Mouse (Mus musculus): Measurements from ENCODE around the gene Lst1. TPM values are rescaled to one million over a fixed set of nuclear protein-coding genes. Genes with fewer than 3 reads are reported as not detected.
A peak's percentile ranks its signal among the peaks of the same experiment; 100 is the strongest.

The Lst1 gene
- polyA plus RNA-seq, 1 experiment from 2014 or later: 12.9 TPM

DNA sequence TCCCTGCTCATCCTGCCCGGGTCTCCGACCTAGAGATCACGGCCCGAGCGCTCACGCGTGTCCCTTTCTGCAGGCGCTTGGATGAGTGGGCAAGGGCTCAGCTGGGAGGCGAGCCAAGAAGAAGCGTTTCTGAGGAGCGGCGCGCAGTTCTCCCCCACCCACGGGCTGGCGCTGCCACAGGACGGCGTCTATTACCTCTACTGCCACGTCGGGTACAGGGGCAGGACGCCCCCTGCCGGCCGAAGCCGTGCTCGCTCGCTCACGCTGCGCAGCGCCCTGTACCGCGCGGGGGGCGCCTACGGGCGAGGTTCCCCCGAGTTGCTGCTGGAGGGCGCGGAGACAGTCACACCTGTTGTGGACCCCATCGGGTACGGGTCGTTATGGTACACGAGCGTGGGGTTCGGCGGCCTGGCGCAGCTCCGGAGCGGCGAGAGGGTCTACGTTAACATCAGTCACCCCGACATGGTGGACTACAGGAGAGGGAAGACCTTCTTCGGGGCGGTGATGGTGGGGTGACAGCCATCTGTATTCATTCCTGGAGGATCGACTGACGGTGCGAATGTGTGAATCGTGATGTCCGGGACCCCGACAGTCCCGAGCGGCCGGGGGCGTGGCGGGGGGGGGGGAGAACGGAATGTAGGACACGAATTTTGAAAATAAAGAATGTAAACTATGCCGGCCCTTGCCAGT lies 7.5 kb upstream of the Lst1 start:
- Histone ChIP-seq H3K9me3 (ENCODE audit: control insufficient read depth) (no peaks in the 10 kb centered on the region), H3K36me3 (ENCODE audit: control insufficient read depth, insufficient read depth) (no peaks in the 10 kb centered on the region), H3K4me3 (ENCODE audit: low read depth, low read length) (peak overlapping the region; percentile 47), H3K9ac (ENCODE audit: low read depth, low read length) (no peak overlapping the region), H3K27me3 (replicated peaks; ENCODE audit: control insufficient read depth, insufficient read depth, low read length) (peaks cover 11% of the 10 kb centered on the region), H3K4me2 (replicated peaks; ENCODE audit: low read depth) (peak overlapping the region; percentile 95), H3K27ac (ENCODE audit: low read depth, low read length) (no peak overlapping the region), H3K4me1 (replicated peaks; ENCODE audit: control insufficient read depth, insufficient read depth, low read length) (no peaks in the 10 kb centered on the region)
- peak; percentile 76 for ATAC-seq
- TF ChIP-seq CTCF (IDR thresholded peaks at IDR 0.05; ENCODE audit: low read depth): peak; percentile 97
- 1% methylated on average over 66 of the region's 66 CpGs for WGBS

DNA sequence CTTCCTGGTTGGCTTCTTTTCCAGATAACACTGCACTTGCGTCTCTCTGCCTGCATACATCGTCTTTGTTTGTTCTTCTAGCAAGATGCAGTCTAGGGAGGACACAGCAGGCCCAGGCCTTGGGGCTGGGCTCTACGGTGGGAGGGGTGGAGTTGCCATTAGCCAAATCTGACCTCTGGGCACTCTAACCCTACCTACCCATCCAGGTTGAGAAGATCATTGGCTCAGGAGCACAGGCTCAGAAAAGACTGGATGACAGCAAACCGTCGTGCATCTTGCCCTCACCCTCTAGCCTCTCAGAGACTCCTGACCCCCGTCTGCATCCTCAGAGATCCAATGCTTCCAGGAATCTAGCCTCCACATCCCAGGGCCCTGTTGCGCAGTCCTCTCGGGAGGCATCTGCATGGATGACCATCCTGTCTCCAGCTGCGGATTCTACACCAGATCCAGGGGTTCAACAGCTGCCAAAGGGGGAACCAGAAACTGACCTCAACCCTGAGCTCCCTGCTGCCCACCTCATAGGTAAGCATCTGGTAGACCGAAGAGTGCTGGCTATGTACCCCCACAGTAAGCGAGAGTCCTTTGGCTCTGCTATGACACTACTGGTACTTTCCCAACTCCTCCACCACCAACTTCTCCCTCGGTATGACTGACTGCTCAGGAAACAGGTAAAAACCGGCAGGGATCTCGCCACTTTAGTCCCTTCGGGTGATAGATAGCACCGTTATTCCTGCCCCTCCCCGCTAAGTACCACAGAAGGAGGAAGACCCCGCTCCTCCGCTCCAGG lies 6.8 kb upstream of the Lst1 start:
- WGBS: 38% methylated on average over 19 of the region's 19 CpGs
- Histone ChIP-seq H3K27ac (ENCODE audit: low read depth, low read length) (no peak overlapping the region), H3K27me3 (replicated peaks; ENCODE audit: control insufficient read depth, insufficient read depth, low read length) (peaks cover 9% of the 10 kb centered on the region), H3K4me2 (replicated peaks; ENCODE audit: low read depth) (peak overlapping the region; percentile 95), H3K4me1 (replicated peaks; ENCODE audit: control insufficient read depth, insufficient read depth, low read length) (no peaks in the 10 kb centered on the region), H3K36me3 (ENCODE audit: control insufficient read depth, insufficient read depth) (no peaks in the 10 kb centered on the region), H3K9me3 (ENCODE audit: control insufficient read depth) (no peaks in the 10 kb centered on the region), H3K4me3 (ENCODE audit: low read depth, low read length) (peak overlapping the region; percentile 47), H3K9ac (ENCODE audit: low read depth, low read length) (no peak overlapping the region)
- ATAC-seq: no peak; the same call in 1 of the 2 replicates
- TF ChIP-seq CTCF (IDR thresholded peaks at IDR 0.05; ENCODE audit: low read depth): no peak

DNA sequence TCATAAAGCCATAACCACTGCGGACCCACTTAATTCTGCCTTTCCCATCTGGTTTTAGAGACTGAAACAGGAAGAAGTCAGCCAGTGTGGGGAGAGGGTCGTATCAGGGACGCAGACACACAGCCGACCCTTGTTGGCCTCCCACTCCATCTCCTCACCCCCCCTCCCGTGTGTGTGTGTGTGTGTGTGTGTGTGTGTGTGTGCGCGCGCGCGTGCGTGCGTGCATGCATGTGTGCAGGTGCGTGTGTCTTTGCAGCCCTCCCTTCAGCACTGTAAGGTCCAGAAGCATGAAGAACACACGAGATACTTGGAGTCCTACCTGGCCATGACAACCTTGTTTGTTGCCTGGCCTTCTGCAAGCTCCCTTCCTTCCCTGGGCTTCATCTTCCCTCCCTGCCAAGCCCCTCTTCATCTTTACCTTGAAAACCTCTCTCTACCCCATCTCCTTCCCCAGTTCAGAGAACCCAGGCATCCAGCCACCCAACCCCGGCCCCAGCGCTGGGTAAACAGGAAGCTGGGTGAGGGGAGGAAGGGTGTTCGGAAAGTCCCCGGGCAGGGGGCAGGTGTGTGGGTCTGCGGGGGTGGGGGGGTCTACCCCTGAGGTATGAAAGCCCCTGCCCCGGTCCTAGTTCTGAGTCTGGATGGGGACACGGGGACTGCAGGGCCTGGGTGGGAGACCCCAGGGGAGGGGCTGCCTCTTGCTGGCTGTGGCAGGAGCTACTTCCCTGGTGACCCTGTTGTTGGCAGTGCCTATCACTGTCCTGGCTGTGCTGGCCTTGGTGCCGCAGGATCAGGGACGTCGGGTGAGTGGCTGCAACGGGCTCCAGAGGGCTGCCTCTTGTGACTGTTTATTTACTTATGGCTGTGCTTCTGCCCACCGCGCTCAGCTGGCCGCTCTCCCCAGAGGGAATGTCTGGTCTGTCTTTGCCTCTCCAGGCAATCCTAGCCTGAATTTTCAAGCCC lies 5.9 kb upstream of the Lst1 start, which contains the start of gene Ltb:
Gene Ltb (plus strand): TSS at position 559 of the 963 bp plus-strand sequence.
- no peak for TF ChIP-seq CTCF (IDR thresholded peaks at IDR 0.05; ENCODE audit: low read depth)
- Histone ChIP-seq H3K27ac (ENCODE audit: low read depth, low read length) (no peak within 1 kb of the TSS), H3K9ac (ENCODE audit: low read depth, low read length) (no peak within 1 kb of the TSS), H3K36me3 (ENCODE audit: control insufficient read depth, insufficient read depth) (no peaks in the 10 kb centered on the region), H3K27me3 (replicated peaks; ENCODE audit: control insufficient read depth, insufficient read depth, low read length) (peaks cover 9% of the 10 kb centered on the region), H3K4me2 (replicated peaks; ENCODE audit: low read depth) (peak within 1 kb of the TSS; percentile 95), H3K4me1 (replicated peaks; ENCODE audit: control insufficient read depth, insufficient read depth, low read length) (no peaks in the 10 kb centered on the region), H3K4me3 (ENCODE audit: low read depth, low read length) (peak within 1 kb of the TSS; percentile 47; the same call in 1 of the 2 replicates), H3K9me3 (ENCODE audit: control insufficient read depth) (no peaks in the 10 kb centered on the region)
- WGBS: 48% methylated on average over 28 of the region's 28 CpGs
- ATAC-seq: no peak

DNA sequence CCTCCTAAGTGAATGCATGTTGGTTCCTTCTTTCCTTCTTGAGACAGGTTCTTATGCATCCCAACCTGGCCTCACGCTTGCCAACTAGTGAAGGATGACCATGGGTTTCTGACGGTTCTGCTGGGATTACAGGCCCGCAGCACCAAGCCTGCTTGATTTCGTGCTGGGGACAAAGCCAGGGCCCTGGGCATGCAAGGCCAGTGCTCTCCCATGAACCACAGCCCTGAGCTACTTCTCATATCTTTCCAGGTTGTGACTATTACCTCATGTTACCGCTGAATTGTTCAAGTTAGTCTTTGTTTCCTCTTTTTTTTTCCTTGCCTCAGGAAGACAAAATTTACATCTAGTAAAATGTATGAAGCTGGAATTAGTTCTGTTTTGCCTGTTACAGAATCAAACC lies 4.7 kb upstream of the Lst1 start:
- Histone ChIP-seq H3K4me1 (replicated peaks; ENCODE audit: control insufficient read depth, insufficient read depth, low read length) (no peaks in the 10 kb centered on the region), H3K4me2 (replicated peaks; ENCODE audit: low read depth) (no peak overlapping the region), H3K27me3 (replicated peaks; ENCODE audit: control insufficient read depth, insufficient read depth, low read length) (peaks cover 9% of the 10 kb centered on the region), H3K9me3 (ENCODE audit: control insufficient read depth) (no peaks in the 10 kb centered on the region), H3K36me3 (ENCODE audit: control insufficient read depth, insufficient read depth) (no peaks in the 10 kb centered on the region), H3K9ac (ENCODE audit: low read depth, low read length) (no peak overlapping the region), H3K27ac (ENCODE audit: low read depth, low read length) (no peak overlapping the region), H3K4me3 (ENCODE audit: low read depth, low read length) (no peak overlapping the region)
- no peak for ATAC-seq
- 77% methylated on average over 5 of the region's 5 CpGs for WGBS
- no peak for TF ChIP-seq CTCF (IDR thresholded peaks at IDR 0.05; ENCODE audit: low read depth)

DNA sequence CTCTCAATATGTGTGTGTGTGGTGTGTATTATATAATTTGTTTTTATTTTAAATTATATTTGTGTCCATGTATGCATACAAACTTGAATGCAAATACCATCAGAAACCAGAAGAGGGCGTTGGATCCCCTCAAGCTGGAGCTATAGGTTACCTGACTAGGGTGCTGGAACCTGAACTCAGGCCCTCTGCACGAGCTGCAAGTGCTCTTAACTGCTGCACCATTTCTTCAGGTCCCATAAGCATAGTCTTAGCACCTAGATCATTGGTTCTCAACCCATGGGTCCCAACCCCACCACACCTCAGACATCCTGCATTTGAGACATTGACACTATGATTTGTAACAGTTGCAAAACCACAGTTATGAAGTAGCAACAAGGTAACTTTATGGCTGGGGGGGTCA lies 3.5 kb upstream of the Lst1 start:
- no peak overlapping the region for H3K4me2 ChIP-seq (replicated peaks; ENCODE audit: low read depth)
- H3K4me1 ChIP-seq (replicated peaks; ENCODE audit: control insufficient read depth, insufficient read depth, low read length): no peaks in the 10 kb centered on the region
- H3K36me3 ChIP-seq (ENCODE audit: control insufficient read depth, insufficient read depth): no peaks in the 10 kb centered on the region
- peak; percentile 24 for TF ChIP-seq CTCF (IDR thresholded peaks at IDR 0.05; ENCODE audit: low read depth)
- ATAC-seq: no peak
- no peak overlapping the region for H3K4me3 ChIP-seq (ENCODE audit: low read depth, low read length)
- WGBS: 63% methylated on average over 2 of the region's 2 CpGs
- no peaks in the 10 kb centered on the region for H3K9me3 ChIP-seq (ENCODE audit: control insufficient read depth)
- H3K27ac ChIP-seq (ENCODE audit: low read depth, low read length): no peak overlapping the region
- peaks cover 9% of the 10 kb centered on the region for H3K27me3 ChIP-seq (replicated peaks; ENCODE audit: control insufficient read depth, insufficient read depth, low read length)
- H3K9ac ChIP-seq (ENCODE audit: low read depth, low read length): no peak overlapping the region

All from intestine, postnatal 0 days (tissue).